Mouse (Mus musculus) stomach, embryonic 14.5 days (tissue): ENCODE measurements around the gene Tshr. TPM values are rescaled to one million over a fixed set of nuclear protein-coding genes. Genes with fewer than 3 reads are reported as not detected.
"Not testable (repeated sequence)": the region's sequence is repeated elsewhere in the genome, so short reads cannot be mapped to it uniquely, and the experiment has no call there.

Experiments
- ATAC-seq: fragments of 200-750 bp; cut with Nextera tagmentation; 2 replicates; pipeline ENCODE4 v1.8.0; 2017; ENCODE audit warnings: low read depth, moderate TSS enrichment; ENCODE audit not compliant: insufficient number of reproducible peaks, insufficient read depth, low FRiP score
- H3K27ac ChIP-seq: fragments of 300-500 bp; sonication (generic); 2 replicates; pipeline ENCODE4 v1.5.1; 2014; ENCODE audit warnings: mild to moderate bottlenecking, low read length, moderate library complexity, mixed read lengths
- H3K27me3 ChIP-seq: fragments of 300-500 bp; sonication (generic); 2 replicates; pipeline ENCODE4 v1.6.1; 2014; ENCODE audit warnings: low read length, control low read depth, mixed read lengths; ENCODE audit not compliant: control insufficient read depth, insufficient read depth
- H3K36me3 ChIP-seq: fragments of 300-500 bp; sonication (generic); 2 replicates; pipeline ENCODE4 v1.6.1; 2014; ENCODE audit warnings: mild to moderate bottlenecking, control low read depth, low read length, moderate library complexity, mixed read lengths; ENCODE audit not compliant: control insufficient read depth, insufficient read depth
- H3K4me1 ChIP-seq: fragments of 300-500 bp; sonication (generic); 2 replicates; pipeline ENCODE4 v1.6.1; 2014; ENCODE audit warnings: low read length, control low read depth, mixed read lengths; ENCODE audit not compliant: control insufficient read depth, insufficient read depth
- H3K4me2 ChIP-seq: fragments of 300-500 bp; sonication (generic); replicated peaks from 2 replicates; pipeline ENCODE4 v1.6.1; 2014; ENCODE audit warnings: low read depth, low read length, control low read depth
- H3K4me3 ChIP-seq: fragments of 300-500 bp; sonication (generic); 2 replicates; pipeline ENCODE4 v1.5.1; 2014; ENCODE audit warnings: low read depth, low read length, control low read depth
- H3K9ac ChIP-seq: fragments of 300-500 bp; sonication (generic); replicated peaks from 2 replicates; pipeline ENCODE4 v1.6.1; 2014; ENCODE audit warnings: low read depth, mild to moderate bottlenecking, control low read depth, low read length, moderate library complexity, mixed read lengths
- H3K9me3 ChIP-seq: fragments of 300-500 bp; sonication (generic); 2 replicates; pipeline ENCODE4 v1.6.1; 2016; ENCODE audit warnings: low read depth, low read length, control low read depth; ENCODE audit not compliant: control insufficient read depth
- WGBS: fragments of 180-500 bp; shearing (Covaris S2); extraction: QIAGEN DNeasy Blood & Tissue Kit; methylation state at CpG from one replicate; pipeline ENCODE4 v1.1.7; 2014; 5-methylcytosine and 5-hydroxymethylcytosine counted together
- polyA plus RNA-seq: library from polyadenylated mRNA; unstranded; fragments of >200 nt; fragmentation: Nextera tagmentation; extraction: Ambion mirVana; gene quantifications from 2 replicates; pipeline ENCODE4 v1.2.1, GENCODE M21; 2014

Gene Tshr
- polyA plus RNA-seq, 1 experiment from 2014 or later = 0.56 TPM

GRCm38 (mm10) chr12:91523626-91524025 is 139.3 kb downstream of the Tshr start:
- no peak for ATAC-seq
- WGBS = 61% methylated on average over 3 of the region's 3 CpGs

GRCm38 (mm10) chr12:91534514-91534913 is 150.2 kb downstream of the Tshr start:
- ATAC-seq = no peak
- H3K36me3 ChIP-seq = no peaks in the 10 kb centered on the region
- no peak overlapping the region for H3K4me2 ChIP-seq
- H3K4me1 ChIP-seq = no peaks in the 10 kb centered on the region
- 85% methylated on average over 6 of the region's 6 CpGs for WGBS
- no peak overlapping the region for H3K27ac ChIP-seq
- no peak overlapping the region for H3K4me3 ChIP-seq
- H3K9me3 ChIP-seq = no peaks in the 10 kb centered on the region
- no peaks in the 10 kb centered on the region for H3K27me3 ChIP-seq
- H3K9ac ChIP-seq = no peak overlapping the region

More at GRCm38 (mm10) chr12:91523626-91524025, 139.3 kb downstream of the Tshr start:
- Histone ChIP-seq H3K9me3 (no peaks in the 10 kb centered on the region), H3K4me2 (no peak overlapping the region), H3K36me3 (no peaks in the 10 kb centered on the region), H3K9ac (no peak overlapping the region), H3K4me1 (no peaks in the 10 kb centered on the region), H3K27me3 (no peaks in the 10 kb centered on the region), H3K27ac (no peak overlapping the region), H3K4me3 (no peak overlapping the region)

GRCm38 (mm10) chr12:91540202-91540601 is 155.8 kb downstream of the Tshr start:
- H3K4me1 ChIP-seq = no peaks in the 10 kb centered on the region
- no peak overlapping the region for H3K4me3 ChIP-seq
- 91% methylated on average over 7 of the region's 7 CpGs for WGBS

GRCm38 (mm10) chr12:91549471-91549870 is 165.1 kb downstream of the Tshr start:
- no peaks in the 10 kb centered on the region for H3K27me3 ChIP-seq
- no peaks in the 10 kb centered on the region for H3K4me1 ChIP-seq
- no peaks in the 10 kb centered on the region for H3K9me3 ChIP-seq
- no peak overlapping the region for H3K4me3 ChIP-seq
- H3K27ac ChIP-seq = no peak overlapping the region
- WGBS = 68% methylated on average over 9 of the region's 9 CpGs
- H3K4me2 ChIP-seq = no peak overlapping the region
- no peak for ATAC-seq
- H3K9ac ChIP-seq = no peak overlapping the region
- no peaks in the 10 kb centered on the region for H3K36me3 ChIP-seq

More at GRCm38 (mm10) chr12:91540202-91540601, 155.8 kb downstream of the Tshr start:
- H3K36me3 ChIP-seq = no peaks in the 10 kb centered on the region
- H3K27me3 ChIP-seq = no peaks in the 10 kb centered on the region
- H3K9ac ChIP-seq = no peak overlapping the region
- H3K4me2 ChIP-seq = no peak overlapping the region
- no peak for ATAC-seq
- no peak overlapping the region for H3K27ac ChIP-seq
- no peaks in the 10 kb centered on the region for H3K9me3 ChIP-seq

- no peak overlapping the region for H3K9ac ChIP-seq
- ATAC-seq = peak; percentile 89
- no peaks in the 10 kb centered on the region; the same call in 1 of the 2 replicates for H3K36me3 ChIP-seq
- no peaks in the 10 kb centered on the region for H3K27me3 ChIP-seq
- no peak overlapping the region for H3K27ac ChIP-seq
- 48% methylated on average over 19 of the region's 19 CpGs for WGBS
- H3K4me2 ChIP-seq = no peak overlapping the region
- H3K4me3 ChIP-seq = no peak overlapping the region
- no peaks in the 10 kb centered on the region for H3K4me1 ChIP-seq
- H3K9me3 ChIP-seq = no peaks in the 10 kb centered on the region
Measured at GRCm38 (mm10) chr12:91551773-91552526, 167.6 kb downstream of the Tshr start.

- 82% methylated on average over 8 of the region's 8 CpGs for WGBS
- not testable (repeated sequence) for H3K4me3 ChIP-seq, H3K4me1 ChIP-seq, H3K27ac ChIP-seq, H3K36me3 ChIP-seq, H3K9me3 ChIP-seq, H3K4me2 ChIP-seq, H3K27me3 ChIP-seq, H3K9ac ChIP-seq
- peak; percentile 95 for ATAC-seq
Measured at GRCm38 (mm10) chr12:91557358-91558005, 173.1 kb downstream of the Tshr start.

GRCm38 (mm10) chr12:91558152-91558551 is 173.8 kb downstream of the Tshr start:
- not testable (repeated sequence) for H3K4me2 ChIP-seq, H3K4me1 ChIP-seq, H3K27me3 ChIP-seq, ATAC-seq, H3K9me3 ChIP-seq, H3K27ac ChIP-seq, H3K4me3 ChIP-seq, H3K9ac ChIP-seq
- 88% methylated on average over 4 of the region's 4 CpGs for WGBS
- peaks cover 14% of the 10 kb centered on the region for H3K36me3 ChIP-seq

GRCm38 (mm10) chr12:91567145-91567544 is 182.8 kb downstream of the Tshr start:
- H3K4me2 ChIP-seq = no peak overlapping the region
- no peak overlapping the region for H3K27ac ChIP-seq
- no peaks in the 10 kb centered on the region for H3K4me1 ChIP-seq
- no peaks in the 10 kb centered on the region for H3K9me3 ChIP-seq
- H3K9ac ChIP-seq = no peak overlapping the region
- H3K4me3 ChIP-seq = no peak overlapping the region
- no peak for ATAC-seq
- 89% methylated on average over 4 of the region's 4 CpGs for WGBS
- peaks cover 47% of the 10 kb centered on the region for H3K36me3 ChIP-seq
- no peaks in the 10 kb centered on the region for H3K27me3 ChIP-seq
